Mouse (Mus musculus) hindbrain, postnatal 0 days (tissue): ENCODE data around the gene Pkhd1. TPM values are rescaled to one million over a fixed set of nuclear protein-coding genes. Genes with fewer than 3 reads are reported as not detected.
"Not testable (repeated sequence)": the region's sequence is repeated elsewhere in the genome, so short reads cannot be mapped to it uniquely, and the experiment has no call there.

Experiments
- ATAC-seq: fragments of 200-750 bp; cut with Nextera tagmentation; 2 replicates; pipeline ENCODE4 v1.8.0; 2017; ENCODE audit warnings: mild to moderate bottlenecking, moderate TSS enrichment, moderate library complexity
- DNase-seq: peaks from one replicate; pipeline ENCODE4 v3.0.0-alpha.2; 2015; ENCODE audit warnings: low spot score
- H3K27ac ChIP-seq: fragments of 300-500 bp; sonication (generic); 2 replicates; pipeline ENCODE4 v1.5.1; 2014; ENCODE audit warnings: mild to moderate bottlenecking
- H3K27me3 ChIP-seq: fragments of 300-500 bp; sonication (generic); 2 replicates; pipeline ENCODE4 v1.6.1; 2014; ENCODE audit warnings: low read length, mixed read lengths; ENCODE audit not compliant: insufficient read depth
- H3K36me3 ChIP-seq: fragments of 300-500 bp; sonication (generic); 2 replicates; pipeline ENCODE4 v1.6.1; 2014; ENCODE audit warnings: low read length, mixed read lengths; ENCODE audit not compliant: insufficient read depth
- H3K4me1 ChIP-seq: fragments of 300-500 bp; sonication (generic); 2 replicates; pipeline ENCODE4 v1.6.1; 2014; ENCODE audit warnings: antibody characterized with exemption, low read length, mixed read lengths; ENCODE audit not compliant: insufficient read depth
- H3K4me2 ChIP-seq: fragments of 300-500 bp; sonication (generic); 2 replicates; pipeline ENCODE4 v1.6.1; 2014; ENCODE audit warnings: low read depth, mild to moderate bottlenecking, low read length, moderate library complexity, mixed read lengths
- H3K4me3 ChIP-seq: fragments of 300-500 bp; sonication (generic); 2 replicates; pipeline ENCODE4 v1.5.1; 2014; ENCODE audit warnings: low read length
- H3K9ac ChIP-seq: fragments of 300-500 bp; sonication (generic); replicated peaks from 2 replicates; pipeline ENCODE4 v1.6.1; 2014; ENCODE audit warnings: mild to moderate bottlenecking, low read length, moderate library complexity, mixed read lengths
- H3K9me3 ChIP-seq: fragments of 300-500 bp; sonication (generic); 2 replicates; pipeline ENCODE4 v1.6.1; 2016; ENCODE audit warnings: low read length, mixed read lengths
- CTCF ChIP-seq: IDR thresholded peaks from 2 replicates; pipeline ENCODE4 v1.5.1; 2016; ENCODE audit warnings: antibody characterized with exemption, control low read depth, low read depth
- WGBS: fragments of 180-500 bp; shearing (Covaris S2); extraction: QIAGEN DNeasy Blood & Tissue Kit; methylation state at CpG from one replicate; pipeline ENCODE4 v1.1.7; 2014; 5-methylcytosine and 5-hydroxymethylcytosine counted together
- polyA plus RNA-seq: library from polyadenylated mRNA; unstranded; fragments of >200 nt; fragmentation: Nextera tagmentation; extraction: Ambion mirVana; gene quantifications from 2 replicates; pipeline ENCODE4 v1.2.1, GENCODE M21; 2015
- total RNA-seq: library from RNA; depleted of rRNA; stranded (reverse); fragments of >200 nt; gene quantifications from 2 replicates; pipeline ENCODE4 v1.2.3, GENCODE M21; 2014

Gene Pkhd1
- total and polyA plus RNA-seq, 2 experiments from 2014 or later = 0.09 TPM; not detected in 1

DNA sequence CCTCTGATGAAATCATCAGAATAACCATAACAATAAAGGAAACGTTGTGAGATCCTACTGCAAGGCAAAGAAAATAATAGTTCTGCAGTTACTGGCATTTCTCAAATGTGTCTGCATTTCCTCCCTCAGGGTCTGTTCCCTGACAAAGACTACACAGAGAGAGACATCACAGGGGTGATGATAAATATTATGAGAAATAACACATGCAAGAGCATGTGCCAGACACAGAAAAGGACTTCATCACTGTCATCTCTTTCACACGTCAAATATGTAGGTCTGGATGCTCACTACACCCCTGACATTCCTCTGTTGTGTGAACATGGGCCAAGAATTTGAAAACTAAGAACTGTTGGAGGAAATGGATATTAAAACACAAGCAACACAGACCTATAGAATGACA is 369.7 kb downstream of the Pkhd1 start:
- no peak for DNase-seq
- no peak overlapping the region for H3K9ac ChIP-seq
- 60% methylated on average over 2 of the region's 2 CpGs for WGBS
- H3K36me3 ChIP-seq = no peaks in the 10 kb centered on the region
- no peak overlapping the region for H3K4me2 ChIP-seq
- H3K27me3 ChIP-seq = no peaks in the 10 kb centered on the region
- TF ChIP-seq CTCF = no peak
- H3K4me1 ChIP-seq = no peaks in the 10 kb centered on the region
- H3K9me3 ChIP-seq = no peaks in the 10 kb centered on the region
- H3K4me3 ChIP-seq = no peak overlapping the region
- no peak overlapping the region for H3K27ac ChIP-seq
- ATAC-seq = no peak

DNA sequence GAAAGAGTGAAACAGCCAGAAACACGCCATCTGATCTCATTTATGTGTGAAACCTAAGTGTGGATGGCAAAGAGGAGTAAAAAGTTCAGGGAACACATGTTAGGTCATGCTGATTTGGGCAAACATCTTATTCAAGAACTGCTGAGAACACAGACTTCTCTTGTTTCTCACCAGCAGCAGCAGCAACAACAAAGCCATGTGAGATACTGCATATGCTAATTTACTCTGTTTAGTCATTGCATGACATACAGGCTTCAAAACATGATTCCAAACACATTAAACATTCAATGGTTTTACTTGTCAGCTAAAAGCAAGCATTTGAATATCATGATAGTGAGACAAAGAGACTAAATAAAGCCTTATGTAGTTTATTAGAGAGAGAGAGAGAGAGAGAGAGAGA is 401.2 kb downstream of the Pkhd1 start:
- Histone ChIP-seq H3K9ac (no peak overlapping the region), H3K27me3 (no peaks in the 10 kb centered on the region), H3K36me3 (no peaks in the 10 kb centered on the region), H3K4me2 (no peak overlapping the region), H3K4me3 (no peak overlapping the region), H3K4me1 (no peaks in the 10 kb centered on the region), H3K9me3 (no peaks in the 10 kb centered on the region), H3K27ac (no peak overlapping the region)
- 58% methylated on average over 1 of the region's 1 CpGs for WGBS
- ATAC-seq (no peak), DNase-seq (no peak)
- TF ChIP-seq CTCF = no peak

DNA sequence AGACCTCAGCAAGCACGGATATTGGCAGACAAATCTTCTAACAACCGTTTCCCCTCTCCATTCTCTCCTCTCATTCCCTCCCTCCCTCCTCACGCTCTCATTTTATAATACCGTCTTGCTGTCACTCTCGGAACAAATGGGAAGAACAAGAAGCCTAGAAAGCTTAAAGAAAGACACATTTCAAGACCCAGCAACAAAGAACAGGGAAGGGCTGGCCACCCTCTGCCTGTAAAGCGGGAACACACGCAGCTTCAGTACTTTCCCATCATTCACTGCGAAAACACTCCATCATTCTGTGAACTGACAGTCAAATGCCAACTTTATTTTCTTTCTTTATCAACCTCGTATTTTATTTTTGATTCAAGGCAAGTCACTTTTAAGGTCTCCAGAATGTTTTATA is 427.4 kb downstream of the Pkhd1 start:
- TF ChIP-seq CTCF = no peak
- DNase-seq (no peak), ATAC-seq (no peak)
- H3K4me2 ChIP-seq = peak overlapping the region; percentile 44
- no peak overlapping the region for H3K9ac ChIP-seq
- no peak overlapping the region for H3K27ac ChIP-seq
- no peaks in the 10 kb centered on the region for H3K4me1 ChIP-seq
- no peak overlapping the region for H3K4me3 ChIP-seq
- H3K36me3 ChIP-seq = no peaks in the 10 kb centered on the region
- WGBS = 19% methylated on average over 9 of the region's 9 CpGs
- H3K9me3 ChIP-seq = no peaks in the 10 kb centered on the region
- no peaks in the 10 kb centered on the region for H3K27me3 ChIP-seq

DNA sequence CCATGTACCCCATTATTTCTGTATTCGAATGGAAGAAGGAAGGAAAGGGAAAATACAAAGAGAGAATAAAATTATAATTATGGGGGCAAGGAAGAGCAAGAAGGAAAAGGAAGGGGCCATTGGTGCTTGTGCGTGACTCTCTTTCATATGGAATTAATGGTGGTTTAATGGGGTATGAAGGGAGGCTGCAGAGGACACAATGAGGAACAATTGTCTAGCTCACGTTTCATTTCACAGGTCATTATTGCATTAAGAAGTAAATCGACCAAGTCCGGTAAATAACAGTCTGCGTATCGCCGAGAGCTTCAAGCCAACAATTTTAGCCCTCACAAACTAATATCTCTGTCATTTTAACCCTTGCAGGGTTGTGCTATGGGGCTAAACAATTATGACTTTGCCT is 437.7 kb downstream of the Pkhd1 start:
- no peak overlapping the region for H3K27ac ChIP-seq
- no peak for ATAC-seq
- H3K4me3 ChIP-seq = no peak overlapping the region
- no peak for TF ChIP-seq CTCF
- 26% methylated on average over 8 of the region's 8 CpGs for WGBS
- H3K27me3 ChIP-seq = no peaks in the 10 kb centered on the region
- no peak overlapping the region for H3K4me2 ChIP-seq
- no peak for DNase-seq
- no peaks in the 10 kb centered on the region for H3K9me3 ChIP-seq
- no peaks in the 10 kb centered on the region for H3K4me1 ChIP-seq
- no peak overlapping the region for H3K9ac ChIP-seq
- no peaks in the 10 kb centered on the region for H3K36me3 ChIP-seq

DNA sequence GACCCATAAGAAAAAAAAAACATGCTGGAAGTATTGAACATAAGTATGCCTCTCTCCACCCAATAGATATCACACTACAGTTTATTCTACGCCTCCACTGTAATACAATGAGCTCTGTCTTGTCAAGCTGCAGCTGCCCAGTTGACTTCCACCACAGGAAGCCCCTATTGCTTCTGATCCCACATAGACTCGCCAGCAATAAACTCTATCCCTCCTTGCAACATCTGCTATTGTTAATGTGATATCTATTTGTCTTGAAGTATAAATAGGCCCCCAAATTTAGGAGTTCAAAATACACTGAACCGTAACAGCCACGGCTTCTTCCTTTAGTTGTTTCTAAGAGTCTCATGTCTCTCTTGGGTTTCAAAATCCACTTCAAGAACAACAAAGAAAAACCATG is 446.7 kb downstream of the Pkhd1 start:
- no peak overlapping the region for H3K9ac ChIP-seq
- no peak overlapping the region for H3K4me3 ChIP-seq
- TF ChIP-seq CTCF = no peak
- ATAC-seq = no peak
- no peak overlapping the region for H3K27ac ChIP-seq
- WGBS = 76% methylated on average over 4 of the region's 4 CpGs
- H3K4me1 ChIP-seq = no peaks in the 10 kb centered on the region
- no peaks in the 10 kb centered on the region for H3K27me3 ChIP-seq
- no peak for DNase-seq
- H3K36me3 ChIP-seq = no peaks in the 10 kb centered on the region
- no peak overlapping the region for H3K4me2 ChIP-seq
- no peaks in the 10 kb centered on the region for H3K9me3 ChIP-seq

DNA sequence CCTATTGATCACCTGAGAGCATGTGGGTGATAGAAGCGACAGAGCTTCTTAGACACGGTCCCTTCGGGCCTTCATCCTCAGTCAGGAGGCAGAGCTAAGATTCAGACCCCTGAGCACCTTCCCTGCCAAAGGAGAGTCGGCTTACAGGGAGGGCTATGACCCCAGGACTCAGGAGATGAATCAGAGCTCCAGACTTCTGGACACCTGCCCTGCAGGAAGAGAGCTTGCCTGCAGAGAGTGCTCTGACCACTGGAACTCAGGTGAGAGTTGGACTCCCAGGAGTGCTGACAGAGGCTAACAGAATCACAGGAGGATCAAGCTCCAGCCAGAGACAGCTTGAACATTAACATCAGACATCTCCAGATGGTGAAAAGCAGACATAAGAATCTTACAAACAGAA is 467.2 kb downstream of the Pkhd1 start:
- ATAC-seq, H3K4me2 ChIP-seq, H3K9ac ChIP-seq, H3K4me1 ChIP-seq, H3K9me3 ChIP-seq, H3K36me3 ChIP-seq, DNase-seq, H3K4me3 ChIP-seq, H3K27ac ChIP-seq, H3K27me3 ChIP-seq: not testable (repeated sequence)
- 84% methylated on average over 4 of the region's 4 CpGs for WGBS

DNA sequence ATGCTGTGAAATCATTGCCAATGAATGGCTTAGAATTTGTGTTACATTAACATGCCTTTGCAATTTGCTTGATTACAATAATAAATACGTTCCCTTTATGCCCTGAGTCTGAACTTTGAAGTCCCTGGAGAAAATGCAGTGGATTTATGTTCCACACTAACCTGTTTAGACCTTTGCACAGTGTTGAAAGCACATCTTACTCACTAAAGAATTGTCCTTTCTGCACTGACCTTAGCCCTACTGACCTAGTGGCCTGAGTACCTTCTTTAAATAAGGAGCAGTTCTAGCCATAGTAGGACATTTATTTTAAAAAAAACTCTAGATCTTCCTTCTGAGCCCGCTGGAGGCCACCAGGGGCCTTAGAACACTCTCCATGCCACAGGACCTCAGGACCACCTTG is 467.8 kb downstream of the Pkhd1 start:
- H3K4me2 ChIP-seq = no peak overlapping the region
- H3K9ac ChIP-seq = no peak overlapping the region
- no peak overlapping the region for H3K27ac ChIP-seq
- ATAC-seq (no peak), DNase-seq (no peak)
- H3K9me3 ChIP-seq = no peaks in the 10 kb centered on the region
- no peaks in the 10 kb centered on the region for H3K27me3 ChIP-seq
- 72% methylated on average over 2 of the region's 2 CpGs for WGBS
- H3K36me3 ChIP-seq = no peaks in the 10 kb centered on the region
- no peak for TF ChIP-seq CTCF
- H3K4me1 ChIP-seq = no peaks in the 10 kb centered on the region
- H3K4me3 ChIP-seq = no peak overlapping the region
